Mouse (Mus musculus) CH12.LX (cell line): Measurements from ENCODE around the gene Helz. TPM values are rescaled to one million over a fixed set of nuclear protein-coding genes. Genes with fewer than 3 reads are reported as not detected.

Experiments used
- DNase-seq: peaks from one replicate; pipeline ENCODE4 v3.0.0-alpha.2; 2013; ENCODE audit errors: extremely low read depth
- H3K27ac ChIP-seq: 2 replicates; pipeline ENCODE4 v1.5.1; 2012; ENCODE audit warnings: low read depth, mild to moderate bottlenecking, control low read depth, moderate library complexity; ENCODE audit not compliant: insufficient read depth
- H3K27me3 ChIP-seq: replicated peaks from 2 replicates; pipeline ENCODE3; 2012; ENCODE audit warnings: inconsistent platforms
- H3K36me3 ChIP-seq, 2 experiments: replicated peaks in 1 of 2; 2 replicates each; pipeline versions ENCODE3 to v1.6.1; 2012; ENCODE audit warnings: inconsistent platforms in 1 of 2, low read length in 1 of 2, mild to moderate bottlenecking in 1 of 2, mixed read lengths in 1 of 2, moderate library complexity in 1 of 2; ENCODE audit not compliant: control insufficient read depth in 1 of 2, insufficient read depth in 1 of 2
- H3K4me1 ChIP-seq, 2 experiments: 2 replicates each; pipeline ENCODE4 v1.6.1; 2012; ENCODE audit warnings: inconsistent platforms in 1 of 2, moderate library complexity in 1 of 2; ENCODE audit not compliant: insufficient read depth in 2 of 2, control insufficient read depth in 1 of 2
- H3K4me2 ChIP-seq: 2 replicates; pipeline ENCODE4 v1.6.1; 2012; ENCODE audit warnings: low read depth, mild to moderate bottlenecking, control low read depth; ENCODE audit not compliant: poor library complexity, insufficient read depth, severe bottlenecking
- H3K4me3 ChIP-seq, 3 experiments: fragments of 150-350 bp in 1 of 3; sonication (generic) in 1 of 3; replicated peaks in 1 of 3; 2 replicates each; pipeline versions ENCODE3 to v1.5.1; 2011 to 2012; ENCODE audit warnings: low read depth in 2 of 3, low read length in 2 of 3, mild to moderate bottlenecking in 2 of 3, moderate library complexity in 2 of 3, control low read depth in 1 of 3, improper control_type of control experiment in 1 of 3, inconsistent platforms in 1 of 3, mixed read lengths in 1 of 3; ENCODE audit not compliant: poor library complexity in 1 of 3
- H3K79me2 ChIP-seq: replicated peaks from 2 replicates; pipeline ENCODE4 v1.6.1; 2012; ENCODE audit warnings: mild to moderate bottlenecking, moderate library complexity; ENCODE audit not compliant: control insufficient read depth, poor library complexity, insufficient read depth, severe bottlenecking; ENCODE audit errors: extremely low read depth
- H3K9ac ChIP-seq: 2 replicates; pipeline ENCODE4 v1.6.1; 2012; ENCODE audit warnings: low read depth, mild to moderate bottlenecking, control low read depth, moderate library complexity; ENCODE audit not compliant: insufficient read depth
- H3K9me3 ChIP-seq: replicated peaks from 2 replicates; pipeline ENCODE3; 2012; ENCODE audit warnings: low read length, inconsistent platforms, mixed read lengths
- BHLHE40 ChIP-seq: IDR thresholded peaks from 2 replicates; pipeline ENCODE4 v1.6.1; 2011; ENCODE audit warnings: mild to moderate bottlenecking, low read depth, low read length, improper control_type of control experiment
- CHD2 ChIP-seq: IDR thresholded peaks from 2 replicates; pipeline ENCODE4 v1.6.1; 2011; ENCODE audit warnings: low read length, improper control_type of control experiment
- CTCF ChIP-seq, 2 experiments: IDR thresholded peaks in 1 of 2; conservative IDR thresholded peaks in 1 of 2; 2 replicates each; pipeline ENCODE4 v1.5.1; 2011 to 2012; ENCODE audit warnings: low read depth in 2 of 2, low read length in 2 of 2, improper control_type of control experiment in 1 of 2, inconsistent platforms in 1 of 2, mild to moderate bottlenecking in 1 of 2, moderate library complexity in 1 of 2
- ETS1 ChIP-seq: conservative IDR thresholded peaks from 2 replicates; pipeline ENCODE4 v1.6.1; 2012; ENCODE audit warnings: low read depth, mild to moderate bottlenecking, inconsistent platforms, low read length, improper control_type of control experiment, moderate library complexity
- JUND ChIP-seq: conservative IDR thresholded peaks from 2 replicates; pipeline ENCODE4 v1.6.1; 2011; ENCODE audit warnings: low read depth, low read length, improper control_type of control experiment
- MAZ ChIP-seq: IDR thresholded peaks from 2 replicates; pipeline ENCODE4 v1.6.1; 2012; ENCODE audit warnings: low read depth, mild to moderate bottlenecking, inconsistent platforms, low read length, improper control_type of control experiment, moderate library complexity
- MYC ChIP-seq: IDR thresholded peaks from 2 replicates; pipeline ENCODE4 v1.6.1; 2011; ENCODE audit warnings: low read depth, mild to moderate bottlenecking, improper control_type of control experiment, low read length
- NRF1 ChIP-seq: IDR thresholded peaks from 2 replicates; pipeline ENCODE4 v1.6.1; 2014; ENCODE audit warnings: low read depth, mild to moderate bottlenecking, inconsistent platforms, low read length, improper control_type of control experiment, moderate library complexity
- PAX5 ChIP-seq: IDR thresholded peaks from 2 replicates; pipeline ENCODE4 v1.6.1; 2012; ENCODE audit warnings: low read length, inconsistent platforms, mixed read lengths
- RCOR1 ChIP-seq: conservative IDR thresholded peaks from 2 replicates; pipeline ENCODE4 v1.6.1; 2012; ENCODE audit warnings: low read depth, mild to moderate bottlenecking, inconsistent platforms, low read length, improper control_type of control experiment
- SMC3 ChIP-seq: IDR thresholded peaks from 2 replicates; pipeline ENCODE4 v1.6.1; 2011; ENCODE audit warnings: low read depth, low read length, improper control_type of control experiment
- ZNF384 ChIP-seq: IDR thresholded peaks from 2 replicates; pipeline ENCODE4 v1.6.1; 2012; ENCODE audit warnings: low read depth, low read length, improper control_type of control experiment, inconsistent platforms
- dilution Hi-C: fragments of 300-500 bp; cut with MboI; formaldehyde crosslinking; loops from 2 replicates; pipeline ENCODE4 v1.14.3; 2020; ENCODE audit warnings: low sequenced_read_pairs; ENCODE audit not compliant: extremely low pct_unique_long_range_greater_than_20kb, extremely low pct_ligation_motif_present
- in situ Hi-C: fragments of 300-500 bp; cut with MboI; formaldehyde crosslinking; loops from 3 replicates; pipeline ENCODE4 v1.14.3; 2019; ENCODE audit warnings: low sequenced_read_pairs, low pct_ligation_motif_present, low pct_unique_long_range_greater_than_20kb, mixed read lengths
- polyA plus RNA-seq: library from polyadenylated mRNA; unstranded; fragments of >175 nt; gene quantifications from 2 replicates; pipeline ENCODE4 v1.2.1, GENCODE M21; 2012; ENCODE audit warnings: low read depth; ENCODE audit not compliant: insufficient read length
- total RNA-seq, 2 experiments: library from RNA; depleted of rRNA; stranded (reverse); fragments of 300-350 nt in 1 of 2; fragments of >200 nt in 1 of 2; gene quantifications; 2 replicates each; pipeline ENCODE4 v1.2.3; 2012 to 2014

The Helz gene
- total and polyA plus RNA-seq, 3 experiments, result 11.5 to 44.4 (median 22.2) TPM

DNA sequence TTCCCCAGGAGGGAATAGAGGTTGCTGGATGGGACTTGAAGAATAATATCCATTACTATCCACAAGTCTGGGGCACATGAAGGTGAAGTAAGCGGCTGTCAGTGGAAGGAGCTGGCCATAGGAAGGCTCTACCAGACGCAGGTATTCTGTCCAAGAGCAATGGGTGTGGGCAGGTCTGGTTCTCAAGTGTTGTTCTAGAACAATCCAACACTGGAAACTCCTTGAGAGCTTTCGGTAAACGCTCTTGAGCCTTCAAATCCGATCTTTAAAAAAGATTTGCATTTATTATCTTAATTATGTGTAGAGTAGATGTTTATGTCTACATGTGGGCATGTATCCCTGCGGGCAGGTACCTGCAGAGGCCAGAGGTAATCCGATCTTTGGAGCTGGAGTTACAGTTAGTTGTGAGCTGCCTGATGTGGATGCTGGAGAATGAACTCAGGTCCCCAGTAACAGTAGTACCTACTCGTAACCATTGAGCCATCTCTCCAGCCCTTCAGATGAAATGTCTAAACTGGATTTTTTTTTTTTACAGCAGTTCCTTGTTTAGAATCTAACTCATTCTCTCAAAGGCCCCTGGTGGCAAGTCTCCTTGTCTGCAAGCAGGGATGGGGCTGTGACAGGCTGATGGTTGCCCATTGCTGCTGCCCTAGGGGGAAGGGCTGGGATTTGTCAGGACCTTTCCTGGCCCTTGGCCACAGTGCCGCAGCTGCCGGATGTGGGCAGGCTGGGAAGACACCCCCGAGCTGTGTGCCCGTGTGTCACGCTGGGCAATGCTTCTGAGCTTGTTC is 180.5 kb downstream of the Helz start:
- Histone ChIP-seq H3K4me3 (no peak overlapping the region), H3K36me3 (no peaks in the 10 kb centered on the region), H3K9me3 (no peaks in the 10 kb centered on the region), H3K79me2 (no peaks in the 10 kb centered on the region), H3K27ac (no peak overlapping the region), H3K27me3 (no peaks in the 10 kb centered on the region), H3K4me2 (no peak overlapping the region), H3K9ac (no peak overlapping the region), H3K4me1 (peaks cover 0 to 16% of the 10 kb centered on the region in 2 experiments; a peak in 2 of 4 replicates)
- in situ Hi-C loops, result loop anchor here (5.0 kb wide), 1 partner anchor 46 kb away; no protein-coding TSS in a partner anchor
- dilution Hi-C loops, result no loop called here
- TF ChIP-seq ZNF384 (peak; percentile 58), CTCF (conservative IDR thresholded peaks at IDR 0.05 in 1 of 2, IDR thresholded peaks at IDR 0.05 in 1 of 2; ENCODE audit: low read depth in 2 of 2, low read length in 2 of 2) (peak in 1 of 2 experiments; percentile 30; a peak in 1 of 4 replicates), JUND (no peak), SMC3 (peak; percentile 15; the same call in 1 of the 2 replicates), NRF1 (no peak)
- DNase-seq, result no peak

DNA sequence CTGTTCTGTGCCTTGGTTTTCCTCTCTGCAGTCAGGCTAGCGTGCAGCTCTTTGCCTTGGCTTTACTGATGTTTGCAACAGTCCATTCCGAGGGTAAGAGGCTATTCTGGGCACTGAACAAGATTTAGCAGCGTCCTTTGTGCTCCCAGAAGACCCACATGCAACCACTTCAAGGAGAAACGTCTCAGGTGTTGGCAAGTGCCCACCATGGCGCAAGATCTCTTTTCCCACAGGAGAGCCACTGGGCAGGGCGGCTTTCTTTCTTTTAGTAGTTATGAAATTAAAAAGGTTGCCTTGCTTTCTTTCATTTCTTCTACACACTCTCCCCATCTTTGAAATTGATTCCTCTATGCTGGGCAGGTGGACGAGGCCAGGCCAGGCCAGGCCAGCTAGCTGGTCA is 181.4 kb downstream of the Helz start:
- dilution Hi-C loops, result no loop called here
- no peak overlapping the region for H3K4me2 ChIP-seq
- H3K9ac ChIP-seq, result no peak overlapping the region
- no peak for DNase-seq
- no peaks in the 10 kb centered on the region for H3K36me3 ChIP-seq
- no peaks in the 10 kb centered on the region for H3K27me3 ChIP-seq
- TF ChIP-seq PAX5 (no peak), BHLHE40 (no peak), ZNF384 (no peak), MAZ (no peak), CHD2 (no peak), ETS1 (no peak), RCOR1 (no peak), MYC (no peak)
- no peaks in the 10 kb centered on the region for H3K79me2 ChIP-seq
- H3K4me3 ChIP-seq, result no peak overlapping the region
- in situ Hi-C loops, result loop anchor here (5.0 kb wide), 1 partner anchor 47 kb away; no protein-coding TSS in a partner anchor
- peaks cover 0 to 16% of the 10 kb centered on the region in 2 experiments; a peak in 2 of 4 replicates for H3K4me1 ChIP-seq
- no peak overlapping the region for H3K27ac ChIP-seq
- H3K9me3 ChIP-seq, result no peaks in the 10 kb centered on the region

DNA sequence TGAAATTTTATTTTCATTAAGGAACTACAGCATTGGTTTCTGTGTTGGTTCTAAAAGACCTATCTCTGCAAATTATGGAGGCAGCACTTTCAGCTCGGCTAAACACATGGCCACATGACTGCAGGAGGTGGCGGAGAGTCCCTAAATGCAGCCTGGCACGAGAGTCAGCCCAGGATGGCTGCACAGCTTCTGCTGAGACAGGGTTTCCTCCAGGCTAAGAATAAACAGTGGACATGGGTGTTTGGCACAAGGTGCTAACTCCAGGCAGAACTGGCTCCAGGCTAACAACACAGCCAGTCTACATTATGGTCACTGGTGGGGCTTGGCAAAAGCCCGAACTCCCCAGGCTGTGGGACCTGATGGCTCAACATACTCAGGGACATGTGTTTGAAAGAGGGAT is 183.2 kb downstream of the Helz start:
- Histone ChIP-seq H3K4me2 (no peak overlapping the region), H3K27me3 (no peaks in the 10 kb centered on the region), H3K79me2 (no peaks in the 10 kb centered on the region), H3K4me3 (no peak overlapping the region), H3K27ac (no peak overlapping the region), H3K9me3 (no peaks in the 10 kb centered on the region), H3K4me1 (peaks cover 0 to 16% of the 10 kb centered on the region in 2 experiments; a peak in 2 of 4 replicates), H3K9ac (no peak overlapping the region), H3K36me3 (no peaks in the 10 kb centered on the region)
- TF ChIP-seq NRF1, result no peak
- peak; percentile 76 for TF ChIP-seq BHLHE40
- TF ChIP-seq RCOR1, result no peak
- in situ Hi-C loops, result no loop called here
- DNase-seq, result no peak
- dilution Hi-C loops, result no loop called here
